Mouse (Mus musculus): ENCODE results near the gene Nasp. TPM values are rescaled to one million over a fixed set of nuclear protein-coding genes. Genes with fewer than 3 reads are reported as not detected.
"Not testable (repeated sequence)": the region's sequence is repeated elsewhere in the genome, so short reads cannot be mapped to it uniquely, and the experiment has no call there.

Gene Nasp
- total and polyA plus RNA-seq, 3 experiments = 25.8 to 326 (median 134) TPM

- no peak for TF ChIP-seq POLR2AphosphoS5 (IDR thresholded peaks at IDR 0.05; ENCODE audit: insufficient replicate concordance, low read depth, low read length)
- no peak for TF ChIP-seq CTCF (IDR thresholded peaks at IDR 0.05; ENCODE audit: low read depth, low read length)
- TF ChIP-seq GATA1 (IDR thresholded peaks at IDR 0.05; ENCODE audit: borderline replicate concordance, low read length) = no peak
- TF ChIP-seq TAL1 (conservative IDR thresholded peaks at IDR 0.05; ENCODE audit: low read depth, low read length) = no peak
- TF ChIP-seq GATA2 (IDR thresholded peaks at IDR 0.05; ENCODE audit: borderline replicate concordance, low read depth, low read length) = no peak
- Histone ChIP-seq H3K9me3 (replicated peaks) (no peaks in the 10 kb centered on the region), H3K4me3 (ENCODE audit: low read depth, low read length) (no peak overlapping the region), H3K36me3 (replicated peaks) (no peaks in the 10 kb centered on the region), H3K27me3 (ENCODE audit: insufficient read depth, low read length) (peaks cover 2% of the 10 kb centered on the region; the same call in 1 of the 2 replicates), H3K4me1 (ENCODE audit: insufficient read depth, low read depth, low read length) (peaks cover 8% of the 10 kb centered on the region)
- DNase-seq (ENCODE audit: low spot score) = no peak
- ATAC-seq (ENCODE audit: extremely low read depth, insufficient number of reproducible peaks, low FRiP score, poor library complexity, severe bottlenecking) = no peak
Measured at GRCm38 (mm10) chr4:116666625-116667024, 38.9 kb upstream of the Nasp start.

- TF ChIP-seq GATA1 (IDR thresholded peaks at IDR 0.05; ENCODE audit: borderline replicate concordance, low read length) (no peak), POLR2AphosphoS5 (IDR thresholded peaks at IDR 0.05; ENCODE audit: insufficient replicate concordance, low read depth, low read length) (no peak), CTCF (IDR thresholded peaks at IDR 0.05; ENCODE audit: low read depth, low read length) (no peak), TAL1 (conservative IDR thresholded peaks at IDR 0.05; ENCODE audit: low read depth, low read length) (no peak), GATA2 (IDR thresholded peaks at IDR 0.05; ENCODE audit: borderline replicate concordance, low read depth, low read length) (no peak)
- H3K9me3 ChIP-seq (replicated peaks) = no peaks in the 10 kb centered on the region
- peaks cover 9% of the 10 kb centered on the region for H3K27me3 ChIP-seq (ENCODE audit: insufficient read depth, low read length)
- DNase-seq (ENCODE audit: low spot score) = no peak
- no peak overlapping the region for H3K4me3 ChIP-seq (ENCODE audit: low read depth, low read length)
- ATAC-seq (ENCODE audit: extremely low read depth, insufficient number of reproducible peaks, low FRiP score, poor library complexity, severe bottlenecking) = no peak
- H3K4me1 ChIP-seq (ENCODE audit: insufficient read depth, low read depth, low read length) = peaks cover 9% of the 10 kb centered on the region
- H3K36me3 ChIP-seq (replicated peaks) = no peaks in the 10 kb centered on the region
Measured at GRCm38 (mm10) chr4:116661998-116662397, 34.3 kb upstream of the Nasp start.

GRCm38 (mm10) chr4:116660829-116661228, 33.1 kb upstream of the Nasp start:
- H3K4me1 ChIP-seq (ENCODE audit: insufficient read depth, low read depth, low read length) = peaks cover 11% of the 10 kb centered on the region
- ATAC-seq (ENCODE audit: extremely low read depth, insufficient number of reproducible peaks, low FRiP score, poor library complexity, severe bottlenecking) (no peak), DNase-seq (ENCODE audit: low spot score) (no peak)
- no peak overlapping the region for H3K4me3 ChIP-seq (ENCODE audit: low read depth, low read length)
- TF ChIP-seq TAL1 (conservative IDR thresholded peaks at IDR 0.05; ENCODE audit: low read depth, low read length) = no peak
- H3K36me3 ChIP-seq (replicated peaks) = no peaks in the 10 kb centered on the region
- peaks cover 9% of the 10 kb centered on the region for H3K27me3 ChIP-seq (ENCODE audit: insufficient read depth, low read length)
- H3K9me3 ChIP-seq (replicated peaks) = no peaks in the 10 kb centered on the region

- not testable (repeated sequence) for H3K9me3 ChIP-seq (replicated peaks); ATAC-seq (ENCODE audit: extremely low read depth, insufficient number of reproducible peaks, low FRiP score, poor library complexity, severe bottlenecking); H3K4me3 ChIP-seq (ENCODE audit: low read depth, low read length); H3K36me3 ChIP-seq (replicated peaks); H3K27me3 ChIP-seq (ENCODE audit: insufficient read depth, low read length); DNase-seq (ENCODE audit: low spot score)
- H3K4me1 ChIP-seq (ENCODE audit: insufficient read depth, low read depth, low read length) = peaks cover 20% of the 10 kb centered on the region
Measured at GRCm38 (mm10) chr4:116659916-116660315, 32.2 kb upstream of the Nasp start.

GRCm38 (mm10) chr4:116659474-116659873, 31.7 kb upstream of the Nasp start:
- no peak for TF ChIP-seq POLR2AphosphoS5 (IDR thresholded peaks at IDR 0.05; ENCODE audit: insufficient replicate concordance, low read depth, low read length)
- TF ChIP-seq GATA1 (IDR thresholded peaks at IDR 0.05; ENCODE audit: borderline replicate concordance, low read length) = no peak
- TF ChIP-seq CTCF (IDR thresholded peaks at IDR 0.05; ENCODE audit: low read depth, low read length) = no peak
- no peak for TF ChIP-seq GATA2 (IDR thresholded peaks at IDR 0.05; ENCODE audit: borderline replicate concordance, low read depth, low read length)
- TF ChIP-seq TAL1 (conservative IDR thresholded peaks at IDR 0.05; ENCODE audit: low read depth, low read length) = no peak
- no peaks in the 10 kb centered on the region for H3K36me3 ChIP-seq (replicated peaks)
- peaks cover 25% of the 10 kb centered on the region for H3K4me1 ChIP-seq (ENCODE audit: insufficient read depth, low read depth, low read length)
- DNase-seq (ENCODE audit: low spot score) (no peak), ATAC-seq (ENCODE audit: extremely low read depth, insufficient number of reproducible peaks, low FRiP score, poor library complexity, severe bottlenecking) (no peak)
- no peak overlapping the region for H3K4me3 ChIP-seq (ENCODE audit: low read depth, low read length)
- no peaks in the 10 kb centered on the region for H3K9me3 ChIP-seq (replicated peaks)
- H3K27me3 ChIP-seq (ENCODE audit: insufficient read depth, low read length) = peaks cover 9% of the 10 kb centered on the region

- H3K36me3 ChIP-seq (replicated peaks) = no peaks in the 10 kb centered on the region
- no peak for DNase-seq (ENCODE audit: low spot score)
- H3K9me3 ChIP-seq (replicated peaks) = no peaks in the 10 kb centered on the region
- H3K4me1 ChIP-seq (ENCODE audit: insufficient read depth, low read depth, low read length) = peaks cover 25% of the 10 kb centered on the region
- H3K4me3 ChIP-seq (ENCODE audit: low read depth, low read length) = no peak overlapping the region
- H3K27me3 ChIP-seq (ENCODE audit: insufficient read depth, low read length) = peaks cover 9% of the 10 kb centered on the region
- ATAC-seq (ENCODE audit: extremely low read depth, insufficient number of reproducible peaks, low FRiP score, poor library complexity, severe bottlenecking) = no peak
- no peak for TF ChIP-seq GATA1 (IDR thresholded peaks at IDR 0.05; ENCODE audit: borderline replicate concordance, low read length)
- TF ChIP-seq TAL1 (conservative IDR thresholded peaks at IDR 0.05; ENCODE audit: low read depth, low read length) = no peak
- no peak for TF ChIP-seq GATA2 (IDR thresholded peaks at IDR 0.05; ENCODE audit: borderline replicate concordance, low read depth, low read length)
- no peak for TF ChIP-seq POLR2AphosphoS5 (IDR thresholded peaks at IDR 0.05; ENCODE audit: insufficient replicate concordance, low read depth, low read length)
- no peak for TF ChIP-seq CTCF (IDR thresholded peaks at IDR 0.05; ENCODE audit: low read depth, low read length)
Measured at GRCm38 (mm10) chr4:116657971-116658370, 30.2 kb upstream of the Nasp start.

- Histone ChIP-seq H3K36me3 (replicated peaks) (no peaks in the 10 kb centered on the region), H3K4me3 (ENCODE audit: low read depth, low read length) (no peak overlapping the region), H3K4me1 (ENCODE audit: insufficient read depth, low read depth, low read length) (peaks cover 32% of the 10 kb centered on the region), H3K9me3 (replicated peaks) (no peaks in the 10 kb centered on the region), H3K27me3 (ENCODE audit: insufficient read depth, low read length) (peaks cover 5% of the 10 kb centered on the region)
- TF ChIP-seq TAL1 (conservative IDR thresholded peaks at IDR 0.05; ENCODE audit: low read depth, low read length) (no peak), GATA1 (IDR thresholded peaks at IDR 0.05; ENCODE audit: borderline replicate concordance, low read length) (no peak), CTCF (IDR thresholded peaks at IDR 0.05; ENCODE audit: low read depth, low read length) (no peak), POLR2AphosphoS5 (IDR thresholded peaks at IDR 0.05; ENCODE audit: insufficient replicate concordance, low read depth, low read length) (no peak), GATA2 (IDR thresholded peaks at IDR 0.05; ENCODE audit: borderline replicate concordance, low read depth, low read length) (no peak)
- DNase-seq (ENCODE audit: low spot score) = no peak
- ATAC-seq (ENCODE audit: extremely low read depth, insufficient number of reproducible peaks, low FRiP score, poor library complexity, severe bottlenecking) = no peak
Measured at GRCm38 (mm10) chr4:116655658-116656057, 27.9 kb upstream of the Nasp start.
